Mouse (Mus musculus) forebrain, embryonic 14.5 days (tissue): ENCODE data around the gene Rab9. TPM values are rescaled to one million over a fixed set of nuclear protein-coding genes. Genes with fewer than 3 reads are reported as not detected.

Experiments used
- ATAC-seq: fragments of 200-750 bp; cut with Nextera tagmentation; 2 replicates; pipeline ENCODE4 v1.8.0; 2017; ENCODE audit warnings: mild to moderate bottlenecking, moderate library complexity
- DNase-seq: peaks from one replicate; pipeline ENCODE4 v3.0.0-alpha.2; 2015; ENCODE audit warnings: low spot score
- H3K27ac ChIP-seq: fragments of 300-500 bp; sonication (generic); 2 replicates; pipeline ENCODE4 v1.5.1; 2014; ENCODE audit warnings: low read depth, mild to moderate bottlenecking, control low read depth, low read length, moderate library complexity
- H3K27me3 ChIP-seq: fragments of 300-500 bp; sonication (generic); replicated peaks from 2 replicates; pipeline ENCODE4 v1.6.1; 2014; ENCODE audit warnings: low read length, control low read depth, mixed read lengths; ENCODE audit not compliant: control insufficient read depth, insufficient read depth
- H3K36me3 ChIP-seq: fragments of 300-500 bp; sonication (generic); 2 replicates; pipeline ENCODE4 v1.6.1; 2014; ENCODE audit warnings: low read length, control low read depth; ENCODE audit not compliant: control insufficient read depth, insufficient read depth
- H3K4me1 ChIP-seq: fragments of 300-500 bp; sonication (generic); 2 replicates; pipeline ENCODE4 v1.6.1; 2014; ENCODE audit warnings: antibody characterized with exemption, low read length, control low read depth; ENCODE audit not compliant: control insufficient read depth, insufficient read depth
- H3K4me2 ChIP-seq: fragments of 300-500 bp; sonication (generic); 2 replicates; pipeline ENCODE4 v1.6.1; 2014; ENCODE audit warnings: mild to moderate bottlenecking, control low read depth, low read length
- H3K4me3 ChIP-seq: fragments of 300-500 bp; sonication (generic); 2 replicates; pipeline ENCODE4 v1.5.1; 2014; ENCODE audit warnings: low read depth, low read length, control low read depth
- H3K9ac ChIP-seq: fragments of 300-500 bp; sonication (generic); 2 replicates; pipeline ENCODE4 v1.6.1; 2014; ENCODE audit warnings: mild to moderate bottlenecking, low read length, control low read depth, moderate library complexity
- H3K9me3 ChIP-seq: fragments of 300-500 bp; sonication (generic); replicated peaks from 2 replicates; pipeline ENCODE4 v1.6.1; 2016; ENCODE audit warnings: low read length, control low read depth, mixed read lengths; ENCODE audit not compliant: control insufficient read depth
- WGBS: fragments of 180-500 bp; shearing (Covaris S2); extraction: QIAGEN DNeasy Blood & Tissue Kit; methylation state at CpG from one replicate; pipeline ENCODE4 v1.1.7; 2014; 5-methylcytosine and 5-hydroxymethylcytosine counted together
- polyA plus RNA-seq: library from polyadenylated mRNA; unstranded; fragments of >200 nt; fragmentation: Nextera tagmentation; extraction: Ambion mirVana; gene quantifications from 2 replicates; pipeline ENCODE4 v1.2.1, GENCODE M21; 2014

Gene Rab9
- polyA plus RNA-seq, 1 experiment from 2014 or later = 50.4 TPM

- no peak overlapping the region for H3K4me3 ChIP-seq
- DNase-seq (no peak), ATAC-seq (no peak)
- 79% methylated on average over 6 of the region's 6 CpGs for WGBS
- no peak overlapping the region for H3K9ac ChIP-seq
- H3K27ac ChIP-seq = no peak overlapping the region
- H3K9me3 ChIP-seq = no peaks in the 10 kb centered on the region
- H3K4me2 ChIP-seq = no peak overlapping the region
- no peaks in the 10 kb centered on the region for H3K4me1 ChIP-seq
- H3K27me3 ChIP-seq = no peaks in the 10 kb centered on the region
- H3K36me3 ChIP-seq = no peaks in the 10 kb centered on the region
Observed at GRCm38 (mm10) chrX:166472612-166473011, 7.1 kb downstream of the Rab9 start.

- H3K9me3 ChIP-seq = no peaks in the 10 kb centered on the region
- DNase-seq (no peak), ATAC-seq (no peak)
- no peak overlapping the region for H3K4me2 ChIP-seq
- no peaks in the 10 kb centered on the region for H3K4me1 ChIP-seq
- 94% methylated on average over 7 of the region's 7 CpGs for WGBS
- no peak overlapping the region for H3K27ac ChIP-seq
- H3K27me3 ChIP-seq = no peaks in the 10 kb centered on the region
- no peak overlapping the region for H3K4me3 ChIP-seq
- H3K36me3 ChIP-seq = no peaks in the 10 kb centered on the region
- no peak overlapping the region for H3K9ac ChIP-seq
Observed at GRCm38 (mm10) chrX:166468321-166468720, 11.3 kb downstream of the Rab9 start.

- DNase-seq (no peak), ATAC-seq (no peak)
- Histone ChIP-seq H3K36me3 (peaks cover 6% of the 10 kb centered on the region), H3K4me1 (no peaks in the 10 kb centered on the region), H3K9ac (no peak overlapping the region), H3K4me3 (no peak overlapping the region), H3K27ac (no peak overlapping the region), H3K27me3 (no peaks in the 10 kb centered on the region), H3K9me3 (no peaks in the 10 kb centered on the region), H3K4me2 (no peak overlapping the region)
- WGBS = 90% methylated on average over 1 of the region's 1 CpGs
Observed at GRCm38 (mm10) chrX:166455525-166455924, 24.1 kb downstream of the Rab9 start.

- Histone ChIP-seq H3K4me3 (no peak overlapping the region), H3K9ac (no peak overlapping the region), H3K27ac (no peak overlapping the region), H3K36me3 (peaks cover 6% of the 10 kb centered on the region), H3K27me3 (no peaks in the 10 kb centered on the region), H3K4me1 (no peaks in the 10 kb centered on the region), H3K9me3 (no peaks in the 10 kb centered on the region), H3K4me2 (no peak overlapping the region)
- ATAC-seq = no peak
- DNase-seq = no peak
- 65% methylated on average over 3 of the region's 3 CpGs for WGBS
Observed at GRCm38 (mm10) chrX:166454331-166454730, 25.3 kb downstream of the Rab9 start.

GRCm38 (mm10) chrX:166453532-166453931, 26.1 kb downstream of the Rab9 start:
- 74% methylated on average over 6 of the region's 6 CpGs for WGBS

GRCm38 (mm10) chrX:166444552-166444951, 35.1 kb downstream of the Rab9 start:
- Histone ChIP-seq H3K4me3 (no peak overlapping the region), H3K4me2 (no peak overlapping the region), H3K9ac (no peak overlapping the region), H3K36me3 (no peaks in the 10 kb centered on the region), H3K27me3 (no peaks in the 10 kb centered on the region), H3K4me1 (no peaks in the 10 kb centered on the region), H3K9me3 (no peaks in the 10 kb centered on the region), H3K27ac (no peak overlapping the region)
- ATAC-seq = no peak
- 80% methylated on average over 3 of the region's 3 CpGs for WGBS
- no peak for DNase-seq

More at GRCm38 (mm10) chrX:166453532-166453931, 26.1 kb downstream of the Rab9 start:
- H3K4me2 ChIP-seq = no peak overlapping the region
- no peaks in the 10 kb centered on the region for H3K9me3 ChIP-seq
- H3K36me3 ChIP-seq = peaks cover 6% of the 10 kb centered on the region
- no peak overlapping the region for H3K9ac ChIP-seq
- DNase-seq (no peak), ATAC-seq (no peak)
- no peaks in the 10 kb centered on the region for H3K4me1 ChIP-seq
- H3K4me3 ChIP-seq = no peak overlapping the region
- H3K27me3 ChIP-seq = no peaks in the 10 kb centered on the region
- H3K27ac ChIP-seq = no peak overlapping the region

GRCm38 (mm10) chrX:166440616-166441063, 39.0 kb downstream of the Rab9 start, which contains the start of gene Ofd1:
Gene Ofd1, minus strand, starts transcription at chrX:166440704.
- H3K9me3 ChIP-seq = no peaks in the 10 kb centered on the region
- peak within 1 kb of the TSS; percentile 52 for H3K4me3 ChIP-seq
- H3K36me3 ChIP-seq = no peaks in the 10 kb centered on the region
- H3K9ac ChIP-seq = peak within 1 kb of the TSS; percentile 77
- peak within 1 kb of the TSS; percentile 60 for H3K4me2 ChIP-seq
- no peaks in the 10 kb centered on the region for H3K4me1 ChIP-seq
- WGBS = 28% methylated on average over 44 of the region's 44 CpGs
- H3K27me3 ChIP-seq = no peaks in the 10 kb centered on the region
- H3K27ac ChIP-seq = peak within 1 kb of the TSS; percentile 63
- peak; percentile 99 for ATAC-seq
- DNase-seq = peak; percentile 96

- Histone ChIP-seq H3K9me3 (no peaks in the 10 kb centered on the region), H3K4me3 (peak within 1 kb of the TSS; percentile 52), H3K27me3 (no peaks in the 10 kb centered on the region), H3K36me3 (no peaks in the 10 kb centered on the region), H3K4me2 (peak within 1 kb of the TSS; percentile 60), H3K9ac (peak within 1 kb of the TSS; percentile 77), H3K4me1 (no peaks in the 10 kb centered on the region), H3K27ac (peak within 1 kb of the TSS; percentile 63)
- ATAC-seq = peak; percentile 85
- 33% methylated on average over 36 of the region's 36 CpGs for WGBS
- DNase-seq = peak; percentile 1
Observed at GRCm38 (mm10) chrX:166440036-166440615, 39.5 kb downstream of the Rab9 start, which contains the start of gene Trappc2. Gene Trappc2, plus strand, starts transcription at chrX:166440574.

GRCm38 (mm10) chrX:166434812-166435211, 44.9 kb downstream of the Rab9 start:
- Histone ChIP-seq H3K36me3 (no peaks in the 10 kb centered on the region), H3K4me1 (no peaks in the 10 kb centered on the region), H3K27ac (no peak overlapping the region), H3K9ac (no peak overlapping the region), H3K4me3 (no peak overlapping the region), H3K27me3 (no peaks in the 10 kb centered on the region), H3K9me3 (no peaks in the 10 kb centered on the region), H3K4me2 (no peak overlapping the region)
- DNase-seq (no peak), ATAC-seq (no peak)
- 82% methylated on average over 2 of the region's 2 CpGs for WGBS
